In genomic region chr17:56826718-56827117, GRCm38 (mm10) we compare ENCODE assay signal across 15 mouse cellular contexts. TPM values are rescaled to one million over a fixed set of nuclear protein-coding genes. Genes with fewer than 3 reads are reported as not detected.
A peak's percentile ranks its signal among the peaks of the same experiment; 100 is the strongest.
DNase-seq lines count a peak whose midpoint lies in the region; ATAC-seq lines count a peak whose summit lies in the region.
"Had no signal": no experiment of that assay in that cellular context is flagged by ENCODE, and none has a peak within 500 bp of the region (broad histone marks: within the 10 kb centered on the region; RNA-seq: fewer than 3 reads in every experiment).

No protein-coding gene starts in this region.

- H3K9ac ChIP-seq in forebrain, embryonic 14.5 days (ENCODE audit: low read length) = no peak overlapping the region
- H3K9ac ChIP-seq in forebrain, embryonic 12.5 days = no peak overlapping the region
- H3K9ac ChIP-seq in liver, embryonic 13.5 days = peak overlapping the region; percentile 91
- H3K9ac ChIP-seq: embryonic facial prominence, embryonic 12.5 days; lung, embryonic 15.5 days had no signal

- peaks cover 11% of the 10 kb centered on the region for H3K4me1 ChIP-seq in forebrain, embryonic 14.5 days (ENCODE audit: control insufficient read depth, insufficient read depth, low read length)
- peaks cover 17% of the 10 kb centered on the region for H3K4me1 ChIP-seq in forebrain, embryonic 12.5 days
- H3K4me1 ChIP-seq in liver, embryonic 13.5 days (replicated peaks) = peaks cover 76% of the 10 kb centered on the region

- no peak overlapping the region for H3K27ac ChIP-seq in forebrain, embryonic 14.5 days (ENCODE audit: low read depth, low read length)
- no peak overlapping the region for H3K27ac ChIP-seq in forebrain, embryonic 12.5 days
- peak overlapping the region; percentile 95 for H3K27ac ChIP-seq in liver, embryonic 13.5 days
- H3K27ac ChIP-seq: embryonic facial prominence, embryonic 12.5 days; lung, embryonic 15.5 days had no signal

- 91% methylated on average over 2 of the region's 2 CpGs for WGBS in forebrain, embryonic 14.5 days
- WGBS in forebrain, embryonic 12.5 days = 90% methylated on average over 2 of the region's 2 CpGs
- 13% methylated on average over 2 of the region's 2 CpGs for WGBS in liver, embryonic 13.5 days (ENCODE audit: insufficient replicate concordance)

- H3K27me3 ChIP-seq in forebrain, embryonic 14.5 days (replicated peaks; ENCODE audit: control insufficient read depth, insufficient read depth, low read length) = no peaks in the 10 kb centered on the region
- H3K27me3 ChIP-seq in forebrain, embryonic 12.5 days = peaks cover 9% of the 10 kb centered on the region
- H3K27me3 ChIP-seq in liver, embryonic 13.5 days = 0 out of 2 replicates have a peak, but pooled peaks cover 8% of the 10 kb centered on the region

- H3K36me3 ChIP-seq in forebrain, embryonic 14.5 days (ENCODE audit: control insufficient read depth, insufficient read depth, low read length) = no peaks in the 10 kb centered on the region
- no peaks in the 10 kb centered on the region for H3K36me3 ChIP-seq in forebrain, embryonic 12.5 days (replicated peaks)
- peaks cover 8% of the 10 kb centered on the region for H3K36me3 ChIP-seq in liver, embryonic 13.5 days
- H3K36me3 ChIP-seq: embryonic facial prominence, embryonic 12.5 days; lung, embryonic 15.5 days had no signal

- no peak for ATAC-seq in forebrain, embryonic 14.5 days
- ATAC-seq in forebrain, embryonic 12.5 days (ENCODE audit: low FRiP score) = no peak
- peak; percentile 64 for ATAC-seq in liver, embryonic 13.5 days (ENCODE audit: low read depth)
- ATAC-seq: hindbrain, embryonic 16.5 days had no signal

- no peaks in the 10 kb centered on the region for H3K9me3 ChIP-seq in forebrain, embryonic 14.5 days (replicated peaks; ENCODE audit: control insufficient read depth, low read length)
- H3K9me3 ChIP-seq in forebrain, embryonic 12.5 days = no peaks in the 10 kb centered on the region
- H3K9me3 ChIP-seq in liver, embryonic 13.5 days (replicated peaks) = no peaks in the 10 kb centered on the region
- H3K9me3 ChIP-seq: embryonic facial prominence, embryonic 12.5 days; lung, embryonic 15.5 days had no signal

- H3K4me2 ChIP-seq in forebrain, embryonic 14.5 days (ENCODE audit: low read length) = no peak overlapping the region
- H3K4me2 ChIP-seq in forebrain, embryonic 12.5 days = no peak overlapping the region
- peak overlapping the region; percentile 91 for H3K4me2 ChIP-seq in liver, embryonic 13.5 days
- H3K4me2 ChIP-seq: embryonic facial prominence, embryonic 12.5 days; lung, embryonic 15.5 days had no signal

- H3K4me3 ChIP-seq in forebrain, embryonic 14.5 days (ENCODE audit: low read depth, low read length) = no peak overlapping the region
- H3K4me3 ChIP-seq in forebrain, embryonic 12.5 days (replicated peaks) = no peak overlapping the region
- peak overlapping the region; percentile 88 for H3K4me3 ChIP-seq in liver, embryonic 13.5 days (replicated peaks)
- H3K4me3 ChIP-seq: embryonic facial prominence, embryonic 12.5 days; lung, embryonic 15.5 days had no signal

- DNase-seq in forebrain, embryonic 14.5 days (ENCODE audit: low spot score) = peak; percentile 46
- peak; percentile 40 to 58 for DNase-seq in spleen, postnatal 36 days (ENCODE audit: low spot score in 2 of 2)
- DNase-seq in spleen, adult 18-20 months = no peak
- peak; percentile 78 for DNase-seq in liver, embryonic 13.5 days
- peak; percentile 57 for DNase-seq in telencephalon, adult 2 months (ENCODE audit: low read depth, low spot score)
- DNase-seq in cerebellum, postnatal 25 days = no peak
- no peak for DNase-seq in right cerebral cortex, postnatal 25 days
- DNase-seq: adrenal gland, postnatal 10 days; cerebellum, adult 9-10 months; kidney, postnatal 10 days had no signal

RNA-seq across cellular contexts. Expression of gene Rfx2, which starts 4.1 kb away (rescaled TPM):
- polyA plus RNA-seq in forebrain, embryonic 14.5 days (2014; fragmentation: Nextera tagmentation; extraction: Ambion mirVana) = 2.2 and 3.2 TPM in 2 replicates
- 7.2 and 7.8 TPM in 2 replicates for polyA plus RNA-seq in forebrain, embryonic 12.5 days (2016; fragmentation: Nextera tagmentation; extraction: Ambion mirVana)
- 10.1 and 10.7 TPM in 2 replicates for polyA plus RNA-seq in liver, embryonic 13.5 days (2015; fragmentation: Nextera tagmentation; extraction: Ambion mirVana)

RNA-seq across cellular contexts. Expression of gene Acsbg2, which starts 47.5 kb away (rescaled TPM):
- not detected in 2 replicates for polyA plus RNA-seq in forebrain, embryonic 14.5 days (2014; fragmentation: Nextera tagmentation; extraction: Ambion mirVana)
- not detected in 2 replicates for polyA plus RNA-seq in forebrain, embryonic 12.5 days (2016; fragmentation: Nextera tagmentation; extraction: Ambion mirVana)
- polyA plus RNA-seq in liver, embryonic 13.5 days (2015; fragmentation: Nextera tagmentation; extraction: Ambion mirVana) = not detected in 2 replicates
- polyA plus RNA-seq: embryonic facial prominence, embryonic 12.5 days; heart, embryonic 16.5 days; hindbrain, embryonic 16.5 days; lung, embryonic 15.5 days had no signal

RNA-seq across cellular contexts. Expression of gene 1700061G19Rik, which starts 48.6 kb away (rescaled TPM):
- polyA plus RNA-seq in forebrain, embryonic 14.5 days (2014; fragmentation: Nextera tagmentation; extraction: Ambion mirVana) = 0.08 and 0.19 TPM in 2 replicates
- 0.50 and 0.59 TPM in 2 replicates for polyA plus RNA-seq in forebrain, embryonic 12.5 days (2016; fragmentation: Nextera tagmentation; extraction: Ambion mirVana)
- 0.03 and 0.08 TPM in 2 replicates for polyA plus RNA-seq in liver, embryonic 13.5 days (2015; fragmentation: Nextera tagmentation; extraction: Ambion mirVana)

RNA-seq across cellular contexts. Expression of gene Prr22, which starts 56.7 kb away (rescaled TPM):
- polyA plus RNA-seq in forebrain, embryonic 14.5 days (2014; fragmentation: Nextera tagmentation; extraction: Ambion mirVana) = 0.42 and 0.52 TPM in 2 replicates
- 1.2 and 1.3 TPM in 2 replicates for polyA plus RNA-seq in forebrain, embryonic 12.5 days (2016; fragmentation: Nextera tagmentation; extraction: Ambion mirVana)
- polyA plus RNA-seq in liver, embryonic 13.5 days (2015; fragmentation: Nextera tagmentation; extraction: Ambion mirVana) = 0.45 and 0.61 TPM in 2 replicates

Comparison
In these comparisons a context has a peak if more than half of its experiments do, and no peak if none do; other contexts are left out.
1. DNase-seq: peak in forebrain, embryonic 14.5 days (single experiment), spleen, postnatal 36 days (2 of 2), liver, embryonic 13.5 days (single experiment) and telencephalon, adult 2 months (single experiment); none in spleen, adult 18-20 months (0 of 2), cerebellum, postnatal 25 days (0 of 2) and right cerebral cortex, postnatal 25 days (single experiment).